Mouse (Mus musculus) adrenal gland, adult 8-10 months (tissue): ENCODE measurements around the gene Dapp1. TPM values are rescaled to one million over a fixed set of nuclear protein-coding genes. Genes with fewer than 3 reads are reported as not detected.
A peak's percentile ranks its signal among the peaks of the same experiment; 100 is the strongest.
"Not testable (repeated sequence)": the region's sequence is repeated elsewhere in the genome, so short reads cannot be mapped to it uniquely, and the experiment has no call there.

Source experiments
- DNase-seq: peaks from one replicate; pipeline ENCODE4 v3.0.0; 2022
- total RNA-seq, 4 experiments: library from RNA; stranded (reverse); gene quantifications; 2 replicates each; pipeline ENCODE4 v1.2.4; 2022

Dapp1 gene
- total RNA-seq, 4 experiments from 2014 or later = 3.9 to 11.2 (median 7.0) TPM

DNA sequence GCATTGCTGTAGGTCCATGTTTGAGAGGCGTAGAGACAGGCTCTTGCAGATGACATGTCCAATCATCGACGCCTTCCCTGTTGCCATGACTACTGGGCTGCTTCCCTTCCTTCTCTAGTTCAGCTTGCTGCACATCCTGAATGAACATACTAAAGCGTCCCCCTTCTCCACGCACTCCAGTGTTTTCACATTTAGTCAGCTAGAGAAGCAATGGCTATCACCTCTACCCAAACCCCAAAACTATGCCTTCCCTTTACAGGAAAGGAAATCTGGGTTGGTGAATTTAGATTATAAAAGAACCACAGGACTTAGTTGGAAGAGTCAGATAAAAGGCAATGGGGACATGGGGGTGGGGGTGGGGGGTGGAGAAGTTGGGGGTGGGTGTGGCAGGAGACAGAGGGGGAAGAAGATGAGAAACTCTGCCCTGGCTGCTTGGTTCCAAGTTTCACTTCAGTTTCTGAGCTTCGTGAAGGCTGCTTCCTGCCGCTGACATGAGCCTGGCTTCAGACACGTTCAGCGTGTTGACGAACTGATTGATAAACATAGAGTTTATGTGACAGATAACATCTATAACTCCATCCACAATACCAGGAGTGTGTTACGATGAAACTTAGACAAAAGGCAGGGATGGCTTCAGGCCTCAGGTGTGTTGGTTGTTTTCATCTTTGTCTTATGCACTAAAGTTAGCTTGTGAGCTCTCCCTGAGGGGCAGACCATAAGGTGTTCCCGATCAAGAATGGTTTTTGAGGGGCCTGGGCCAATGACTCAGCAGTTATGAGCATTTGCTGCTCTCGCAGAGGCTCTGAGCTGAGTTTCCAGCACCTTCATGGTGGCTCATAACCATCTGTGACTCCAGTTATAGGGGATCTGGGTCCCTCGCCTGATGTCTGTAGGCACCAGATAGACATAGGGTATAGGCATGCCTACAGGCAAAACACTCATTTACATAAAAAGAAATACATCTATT is 28.1 kb downstream of the Dapp1 start:
- no peak for DNase-seq

DNA sequence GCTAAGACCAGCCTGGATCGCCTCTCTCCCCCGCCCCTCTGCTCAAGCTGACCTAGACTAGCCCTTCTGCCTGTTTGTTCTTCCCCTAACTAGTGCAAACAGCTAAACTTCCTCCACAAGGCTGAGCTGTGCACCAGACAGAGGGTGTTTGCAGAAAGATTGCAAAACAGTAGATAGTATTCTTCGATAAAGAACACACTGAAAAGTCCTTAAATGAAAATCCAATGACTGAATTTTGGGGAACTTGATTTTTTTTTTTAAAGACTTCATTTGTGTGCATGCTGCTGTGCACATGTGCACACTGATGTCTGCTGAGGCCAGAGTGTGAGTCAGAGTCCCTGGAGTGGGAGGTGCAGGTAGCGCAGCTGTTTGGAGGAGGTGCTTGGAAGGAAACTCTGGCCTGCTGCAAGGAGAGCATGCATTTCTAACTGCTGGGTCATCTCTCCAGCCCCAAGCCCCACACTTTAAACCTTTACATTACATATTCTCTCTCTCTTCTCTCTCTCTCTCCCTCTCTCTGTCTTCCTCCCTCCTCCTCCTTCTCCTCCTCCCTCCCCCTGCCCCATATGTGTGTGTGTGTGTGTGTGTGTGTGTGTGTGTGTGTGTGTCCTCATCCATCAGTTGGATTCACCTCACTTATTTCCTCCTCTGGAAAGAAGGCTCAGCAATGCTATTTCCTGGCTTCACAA is 29.0 kb downstream of the Dapp1 start:
- DNase-seq = peak; percentile 67

- no peak for DNase-seq
Observed at GRCm38 (mm10) chr3:137951819-137952218, 29.5 kb downstream of the Dapp1 start.

DNA sequence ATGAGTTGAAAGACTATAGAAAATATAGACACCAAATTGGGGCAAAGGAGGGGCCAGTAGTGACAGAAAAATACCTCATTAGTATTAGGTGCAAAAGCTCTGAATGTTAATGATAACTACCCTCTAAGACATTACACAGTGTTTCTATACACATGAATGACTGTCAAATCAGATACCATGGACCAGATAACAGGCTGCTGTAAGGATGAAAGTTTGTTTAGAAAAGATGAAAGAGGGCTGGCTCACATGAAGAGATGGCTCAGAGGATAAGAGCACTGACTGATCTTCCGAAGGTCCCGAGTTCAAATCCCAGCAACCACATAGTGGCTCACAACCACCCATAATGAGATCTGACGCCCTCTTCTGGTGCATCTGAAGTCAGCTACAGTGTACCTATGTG is 30.0 kb downstream of the Dapp1 start:
- DNase-seq = not testable (repeated sequence)

DNA sequence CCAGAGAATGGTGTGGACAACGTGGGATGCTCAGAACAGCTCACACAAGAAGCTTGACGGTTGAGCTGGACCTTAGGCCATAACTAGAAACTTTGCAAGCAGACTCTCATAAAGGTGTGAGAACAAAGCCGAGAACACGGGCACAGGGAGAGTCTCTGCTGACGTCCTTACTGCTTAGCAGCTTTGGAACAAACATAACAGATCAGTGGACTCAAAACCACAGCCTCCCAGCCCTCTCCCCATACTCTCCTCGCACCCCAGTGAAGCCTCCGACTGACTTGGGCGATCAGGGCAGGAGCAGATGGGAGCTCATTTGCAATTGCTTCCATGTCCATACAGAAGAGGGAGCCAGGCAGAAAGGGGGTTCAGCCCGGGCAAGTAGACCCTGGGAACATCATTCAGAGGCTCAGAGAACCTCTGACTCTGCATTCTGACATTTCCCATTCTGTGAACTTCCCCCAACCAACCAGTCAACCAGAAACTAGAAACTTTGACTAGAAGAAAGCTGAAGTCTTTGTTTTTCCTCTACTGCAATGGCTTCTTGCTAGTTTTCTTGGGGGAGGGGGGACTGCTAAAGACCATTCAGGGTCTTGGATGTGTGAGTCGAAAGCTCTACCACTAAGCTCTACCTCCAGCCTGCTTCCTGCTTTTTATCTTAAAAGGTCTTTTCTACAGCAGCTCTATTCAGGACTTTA is 31.0 kb downstream of the Dapp1 start:
- DNase-seq = no peak

GRCm38 (mm10) chr3:137947525-137947924 is 33.8 kb downstream of the Dapp1 start:
- DNase-seq = no peak

GRCm38 (mm10) chr3:137946827-137947226 is 34.5 kb downstream of the Dapp1 start:
- DNase-seq = no peak

GRCm38 (mm10) chr3:137943737-137944154 is 37.6 kb downstream of the Dapp1 start:
- DNase-seq = no peak

- no peak for DNase-seq
Observed at GRCm38 (mm10) chr3:137942098-137942622, 39.2 kb downstream of the Dapp1 start.

- no peak for DNase-seq
Observed at GRCm38 (mm10) chr3:137941555-137941954, 39.8 kb downstream of the Dapp1 start.

GRCm38 (mm10) chr3:137940757-137941156 is 40.6 kb downstream of the Dapp1 start:
- peak; percentile 75 for DNase-seq

- peak; percentile 55 for DNase-seq
Observed at GRCm38 (mm10) chr3:137938608-137939007, 42.7 kb downstream of the Dapp1 start.

- DNase-seq = no peak
Observed at GRCm38 (mm10) chr3:137936541-137936940, 44.8 kb downstream of the Dapp1 start.

- no peak for DNase-seq
Observed at GRCm38 (mm10) chr3:137935570-137936525, 45.5 kb downstream of the Dapp1 start.

DNA sequence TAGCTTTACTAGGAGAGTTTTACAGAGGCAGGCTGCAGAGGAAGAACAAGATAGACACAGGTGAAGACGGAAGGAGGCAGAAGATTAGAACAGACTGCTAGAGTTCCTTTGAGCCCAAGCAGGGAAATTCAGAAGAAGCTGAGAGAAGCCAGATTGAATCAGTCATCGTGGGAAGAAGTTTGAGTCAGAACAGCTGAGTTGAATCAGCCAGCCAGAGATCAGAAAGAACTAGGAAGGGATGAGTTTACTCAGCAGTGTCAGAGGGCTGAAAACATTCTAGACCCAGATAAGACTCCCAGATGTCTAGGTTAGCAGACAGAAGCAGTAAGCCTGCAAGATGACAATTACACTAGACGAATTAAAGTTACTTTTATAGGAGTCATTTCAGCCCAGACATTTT is 47.4 kb downstream of the Dapp1 start:
- no peak for DNase-seq

DNA sequence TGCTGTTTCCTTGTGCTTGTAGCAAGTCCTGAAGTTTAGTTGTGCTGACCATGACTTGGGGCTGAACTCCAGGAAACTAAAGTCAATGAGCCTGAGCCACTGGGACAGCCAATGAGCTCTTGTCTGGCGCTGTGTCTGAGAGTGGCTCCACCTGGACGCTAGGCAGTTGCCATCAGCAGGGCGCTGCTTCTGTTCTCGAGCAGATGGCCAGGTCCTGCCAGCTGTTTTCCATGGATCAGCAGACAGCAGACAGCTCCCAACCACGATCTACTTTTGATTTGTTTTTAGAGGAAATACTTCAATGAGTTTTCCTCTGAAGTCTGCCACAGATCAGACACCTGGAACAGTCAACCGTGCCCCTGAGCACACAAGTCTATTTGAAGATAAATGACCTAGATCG is 48.6 kb downstream of the Dapp1 start:
- DNase-seq = no peak

DNA sequence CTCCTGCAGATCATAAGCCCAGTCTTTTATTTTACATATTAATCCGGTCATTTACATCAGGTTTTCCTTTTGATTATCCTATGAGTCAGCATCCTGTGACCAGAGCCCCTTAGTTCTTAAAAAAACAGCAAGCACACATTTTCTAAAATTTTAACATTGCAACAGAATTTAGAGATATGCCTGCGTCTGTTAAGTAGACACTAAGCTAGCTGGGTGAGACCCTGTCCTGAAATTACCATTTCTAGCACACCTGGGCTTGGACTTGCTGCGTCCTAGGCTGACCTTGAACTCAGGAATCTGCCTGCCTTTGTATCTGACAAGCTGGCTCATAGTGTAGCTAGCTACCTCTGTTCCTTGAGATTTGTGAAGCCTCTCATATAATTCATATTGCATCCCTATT is 51.4 kb downstream of the Dapp1 start:
- no peak for DNase-seq

DNA sequence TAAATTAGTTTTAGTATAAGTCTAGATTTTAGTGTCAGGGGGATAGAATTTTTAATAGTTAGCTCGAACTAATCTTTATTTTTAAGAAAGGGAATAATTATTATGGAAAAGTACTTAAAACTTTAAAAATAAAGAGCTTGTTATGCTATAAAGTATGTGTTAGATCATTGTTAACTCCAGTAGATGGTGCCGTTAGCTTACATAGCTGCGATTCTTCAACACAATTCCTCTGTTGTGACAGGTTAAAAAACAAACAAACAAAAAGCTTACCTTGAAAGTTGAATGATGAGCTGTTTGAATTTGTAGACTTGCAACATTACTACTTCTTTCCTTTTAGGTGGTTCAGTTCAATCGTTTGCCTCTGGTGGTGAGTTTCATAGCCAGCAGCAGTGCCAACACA is 54.3 kb downstream of the Dapp1 start:
- DNase-seq = no peak

- DNase-seq = no peak
Observed at GRCm38 (mm10) chr3:137920594-137920993, 60.8 kb downstream of the Dapp1 start.

GRCm38 (mm10) chr3:137919398-137919797 is 61.9 kb downstream of the Dapp1 start:
- no peak for DNase-seq

DNA sequence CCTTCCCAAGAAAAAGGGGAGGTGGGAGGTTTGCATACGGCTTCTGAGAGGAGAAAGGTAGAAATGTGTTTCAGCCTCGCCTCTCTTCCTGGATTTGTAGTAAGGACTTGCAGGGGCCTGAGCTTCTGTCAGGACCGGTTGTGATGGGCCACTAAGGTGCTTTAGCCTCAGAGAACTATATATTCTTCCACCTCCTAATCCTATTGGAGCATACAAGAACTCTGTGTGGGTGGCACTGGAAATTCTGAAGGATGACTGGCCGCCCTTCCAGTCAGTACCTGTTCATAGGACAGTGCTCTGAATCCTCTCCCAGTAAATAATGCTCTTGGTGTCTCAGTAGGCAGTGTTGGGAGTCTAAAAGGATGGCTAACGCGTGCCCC is 62.4 kb downstream of the Dapp1 start:
- DNase-seq = no peak
